20 mouse cellular contexts compared by ENCODE assay signal in genomic region chr11:56373624-56374023, GRCm38 (mm10).
A peak's percentile ranks its signal among the peaks of the same experiment; 100 is the strongest.
DNase-seq lines count a peak whose midpoint lies in the region; ATAC-seq and TF ChIP-seq lines count a peak whose summit lies in the region.
"Had no signal": no experiment of that assay in that cellular context is flagged by ENCODE, and none has a peak within 500 bp of the region (broad histone marks: within the 10 kb centered on the region; RNA-seq: fewer than 3 reads in every experiment).

No protein-coding gene starts in this region.

- peak; percentile 54 for ATAC-seq in frontal cortex, adult (ENCODE audit: low TSS enrichment)
- ATAC-seq: forebrain, embryonic 13.5 days; hindbrain, embryonic 16.5 days; inflammation-experienced regulatory T-cells, adult 6 months; intestine, postnatal 0 days had no signal

- no peak overlapping the region for H3ac ChIP-seq in C2C12 (ENCODE audit: control insufficient read depth, insufficient read length, low read depth)

- no peaks in the 10 kb centered on the region for H3K79me3 ChIP-seq in C2C12 (ENCODE audit: low read depth)

- H3K4me3 ChIP-seq in C2C12 (ENCODE audit: insufficient read depth, poor library complexity, severe bottlenecking) = no peak overlapping the region
- H3K4me3 ChIP-seq: embryonic facial prominence, embryonic 12.5 days; forebrain, embryonic 13.5 days; heart, embryonic 10.5 days; hindbrain, embryonic 12.5 days had no signal

- H3K36me3 ChIP-seq in C2C12 (ENCODE audit: control insufficient read depth, insufficient read depth) = no peaks in the 10 kb centered on the region
- H3K36me3 ChIP-seq: embryonic facial prominence, embryonic 12.5 days; heart, embryonic 10.5 days; hindbrain, embryonic 12.5 days had no signal

- TF ChIP-seq CTCF in C2C12 (IDR thresholded peaks at IDR 0.05; ENCODE audit: control insufficient read depth, insufficient read depth, insufficient read length) = no peak

- H3K27me3 ChIP-seq in C2C12 (ENCODE audit: control insufficient read depth, insufficient read depth, insufficient read length) = no peaks in the 10 kb centered on the region
- H3K27me3 ChIP-seq: embryonic facial prominence, embryonic 12.5 days; forebrain, embryonic 13.5 days; hindbrain, embryonic 12.5 days had no signal

- no peaks in the 10 kb centered on the region for H3K79me2 ChIP-seq in C2C12 (ENCODE audit: control insufficient read depth, insufficient read depth)

- DNase-seq in frontal cortex, adult 2 months (ENCODE audit: extremely low spot score in 1 of 2, low spot score in 1 of 2) = no peak
- DNase-seq in NIH3T3 (ENCODE audit: low read depth) = peak; percentile 68
- no peak for DNase-seq in right cerebral cortex, adult 18-20 months
- no peak for DNase-seq in yolk sac, embryonic 10.5 days (ENCODE audit: low spot score)
- DNase-seq: B cell, adult 2 months; cerebellum, adult 11-12 months; cerebellum, adult 9-10 months; cerebellum, postnatal 25 days; gastrocnemius, postnatal 10 days; heart, postnatal 10 days; heart, postnatal 4 days had no signal

TF ChIP-seq in C2C12, 6 proteins besides CTCF, POLR2A, EP300 and RAD21:
- TF ChIP-seq FOSL1 (IDR thresholded peaks at IDR 0.05; ENCODE audit: insufficient read depth, low read length, poor library complexity, severe bottlenecking) (peak; percentile 44), CEBPB (IDR thresholded peaks at IDR 0.05; ENCODE audit: low read depth) (no peak)
